Mouse (Mus musculus) c-Kit-positive CD71-positive TER-119-positive erythroid progenitor cells, embryonic 14.5 days (primary cell): ENCODE measurements around the gene Dgkh.

Experiments used
- DNase-seq: peaks from one replicate; pipeline ENCODE4 v3.0.0-alpha.2; 2013; ENCODE audit warnings: low spot score

Dgkh gene

DNA sequence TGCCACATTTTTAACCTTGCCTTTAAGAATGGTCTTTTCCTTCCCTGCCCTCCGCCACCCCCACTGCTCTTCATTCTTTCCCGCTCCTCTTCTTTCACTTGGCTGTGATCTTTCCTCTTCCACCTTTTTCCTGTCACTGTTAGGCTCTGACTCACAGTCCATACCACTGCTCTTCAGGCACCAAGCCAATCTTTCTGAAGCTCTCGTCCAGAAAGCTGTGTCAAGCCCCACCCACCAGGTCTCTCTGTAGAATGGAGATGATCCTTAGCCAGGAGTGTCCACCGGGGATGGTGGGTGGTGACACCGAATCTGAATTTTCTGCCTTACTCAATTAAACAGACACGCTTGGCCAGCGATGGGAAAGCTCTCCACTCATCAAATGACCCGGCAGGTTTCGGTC lies 58.0 kb downstream of the Dgkh start:
- DNase-seq = no peak

DNA sequence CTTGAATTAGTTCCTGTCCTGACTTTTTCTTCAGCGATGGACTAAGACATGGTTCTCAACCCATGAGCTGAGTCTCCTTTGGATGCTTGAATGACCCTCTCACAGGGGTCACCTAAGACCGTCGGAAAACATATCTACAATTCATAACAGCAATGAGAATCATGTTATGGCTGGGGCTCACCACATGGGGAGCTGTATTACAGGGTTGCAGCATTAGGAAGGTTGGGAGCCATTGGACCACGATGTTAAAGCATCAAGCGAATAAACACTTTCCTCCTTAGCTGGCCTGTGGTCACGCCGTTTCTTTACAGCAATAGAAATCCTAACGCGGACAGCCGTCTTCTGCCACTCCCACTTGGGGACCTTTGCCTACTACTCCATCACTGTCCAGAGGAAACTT lies 62.6 kb downstream of the Dgkh start:
- DNase-seq = no peak

DNA sequence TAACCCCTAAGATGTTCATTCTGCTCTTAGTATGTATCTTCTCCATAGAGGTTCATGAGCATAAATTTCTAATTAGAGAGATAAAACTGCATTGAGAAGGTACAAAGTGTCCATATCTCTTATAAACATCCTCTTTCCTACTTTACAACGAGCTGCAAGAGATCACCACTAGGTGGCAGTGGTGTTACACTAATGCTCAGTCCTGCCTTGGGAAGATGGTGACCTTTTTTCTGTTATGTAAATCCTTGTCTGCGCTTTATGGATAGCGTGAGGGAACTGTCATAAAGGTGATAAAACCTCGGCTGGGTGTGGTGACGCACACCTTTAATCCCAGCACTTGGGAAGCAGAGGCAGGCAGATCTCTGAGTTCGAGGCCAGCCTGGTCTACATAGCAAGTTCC lies 64.3 kb downstream of the Dgkh start:
- DNase-seq = peak; percentile 64

DNA sequence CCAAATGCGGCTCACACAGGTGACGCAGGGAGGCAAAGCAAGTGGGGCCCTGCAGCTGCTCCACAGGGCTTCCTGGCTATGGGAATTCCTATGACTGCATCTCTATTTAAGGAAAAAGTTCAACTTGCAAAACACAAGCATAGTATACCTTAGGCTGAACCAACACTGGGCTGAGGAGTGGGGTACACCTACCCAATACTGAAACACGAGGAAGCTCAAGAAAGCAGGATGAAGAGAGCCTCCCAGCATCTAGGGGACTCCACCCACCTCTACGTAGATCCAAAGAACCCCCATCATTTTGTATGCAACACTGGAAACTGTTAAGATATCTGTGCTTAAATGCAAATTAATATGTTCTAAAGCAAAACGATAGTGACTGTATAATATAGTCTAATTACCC lies 64.8 kb downstream of the Dgkh start:
- DNase-seq = no peak

DNA sequence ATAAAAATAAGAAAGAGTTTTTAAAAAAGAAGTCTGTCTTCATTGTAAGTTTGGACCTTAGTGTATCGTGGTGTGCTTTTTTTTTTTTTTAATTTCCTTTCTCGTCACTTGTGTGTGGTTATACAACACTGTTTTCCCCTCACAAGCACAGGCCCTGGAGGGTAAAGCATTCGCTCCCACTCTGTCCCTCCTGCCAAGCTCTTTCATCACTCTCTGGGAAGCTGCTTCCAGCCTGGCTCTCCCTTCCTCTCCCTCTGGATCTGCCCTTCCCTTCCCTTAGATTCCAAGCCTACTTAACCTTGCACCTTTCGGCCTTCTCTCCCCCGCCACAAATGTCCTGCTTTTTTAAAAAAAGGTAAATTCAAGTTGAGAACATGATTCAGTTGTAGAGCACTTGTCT lies 69.9 kb downstream of the Dgkh start:
- no peak for DNase-seq

DNA sequence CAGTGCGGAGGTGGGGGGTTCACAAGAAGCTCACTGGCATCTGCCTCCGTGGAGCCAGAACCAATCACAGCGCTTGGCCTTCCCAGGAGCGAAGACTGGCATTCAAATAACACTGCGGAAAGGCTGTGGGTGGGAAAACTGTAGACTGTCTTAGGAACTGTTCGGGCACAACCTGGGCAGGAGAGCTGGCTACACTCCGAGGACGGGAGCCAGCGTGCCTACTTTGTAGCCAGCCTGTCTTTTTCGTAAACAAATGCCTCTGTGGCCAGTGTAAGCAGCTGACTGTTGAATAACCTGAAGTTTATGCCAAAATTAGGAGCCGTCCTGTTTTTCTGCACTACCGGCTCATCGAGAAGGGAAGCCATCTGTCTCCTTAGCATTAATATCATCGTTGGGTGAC lies 71.1 kb downstream of the Dgkh start:
- DNase-seq = no peak

DNA sequence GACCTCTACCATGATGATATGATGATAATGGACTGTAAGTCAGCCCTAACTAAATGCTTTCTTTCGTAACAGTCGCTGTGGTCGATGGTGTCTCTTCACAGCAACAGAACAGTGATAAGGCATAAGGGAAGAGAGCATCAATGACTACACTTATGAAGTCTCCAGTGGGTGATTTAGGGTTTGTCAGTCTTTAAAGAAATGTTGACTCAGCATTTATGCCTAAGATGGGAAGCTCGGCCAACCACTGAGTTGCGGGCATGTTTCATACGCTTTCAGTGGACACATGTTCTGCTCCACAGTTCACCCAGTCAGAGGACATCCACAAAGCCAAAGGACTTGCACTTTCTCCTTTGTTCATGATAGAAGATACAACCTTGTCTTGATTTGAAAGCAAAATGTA lies 73.9 kb downstream of the Dgkh start:
- no peak for DNase-seq

DNA sequence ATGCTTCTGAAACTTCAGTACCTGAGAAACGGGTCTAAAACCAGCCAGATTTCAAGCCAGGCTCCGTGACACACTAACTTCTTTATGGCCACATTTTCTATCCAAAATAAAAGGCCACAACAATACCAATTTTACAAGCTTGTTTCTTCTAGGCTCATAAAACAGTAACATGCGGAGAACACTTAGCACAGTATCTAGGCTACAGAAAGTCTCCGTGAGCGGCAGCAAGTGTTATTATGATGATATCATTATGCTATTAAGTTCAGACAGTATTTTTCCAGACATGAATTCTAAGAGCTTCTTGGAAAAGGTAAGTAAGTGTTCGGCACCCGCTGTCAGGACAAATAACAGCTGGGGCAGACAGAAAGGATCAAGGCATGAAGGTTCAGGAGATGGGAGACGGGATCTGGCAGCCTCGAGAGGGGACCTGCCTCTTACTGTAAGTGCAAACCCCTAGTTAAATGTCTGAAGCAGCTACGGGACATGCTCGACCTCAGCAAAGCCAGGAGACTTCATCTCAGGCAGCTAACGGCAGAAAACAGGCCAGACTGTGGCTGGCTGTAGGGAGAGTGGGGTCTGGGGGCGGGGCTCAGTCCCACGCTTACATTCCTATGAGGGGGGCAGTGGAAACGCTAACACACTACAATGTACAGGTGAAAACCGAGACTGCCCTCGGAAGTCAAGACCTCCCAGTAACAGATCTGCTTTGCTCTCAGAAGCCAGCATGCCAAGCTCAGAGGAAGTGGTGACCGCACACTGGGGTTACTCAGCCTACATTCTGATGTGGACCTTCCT lies 75.5 kb downstream of the Dgkh start:
- no peak for DNase-seq

DNA sequence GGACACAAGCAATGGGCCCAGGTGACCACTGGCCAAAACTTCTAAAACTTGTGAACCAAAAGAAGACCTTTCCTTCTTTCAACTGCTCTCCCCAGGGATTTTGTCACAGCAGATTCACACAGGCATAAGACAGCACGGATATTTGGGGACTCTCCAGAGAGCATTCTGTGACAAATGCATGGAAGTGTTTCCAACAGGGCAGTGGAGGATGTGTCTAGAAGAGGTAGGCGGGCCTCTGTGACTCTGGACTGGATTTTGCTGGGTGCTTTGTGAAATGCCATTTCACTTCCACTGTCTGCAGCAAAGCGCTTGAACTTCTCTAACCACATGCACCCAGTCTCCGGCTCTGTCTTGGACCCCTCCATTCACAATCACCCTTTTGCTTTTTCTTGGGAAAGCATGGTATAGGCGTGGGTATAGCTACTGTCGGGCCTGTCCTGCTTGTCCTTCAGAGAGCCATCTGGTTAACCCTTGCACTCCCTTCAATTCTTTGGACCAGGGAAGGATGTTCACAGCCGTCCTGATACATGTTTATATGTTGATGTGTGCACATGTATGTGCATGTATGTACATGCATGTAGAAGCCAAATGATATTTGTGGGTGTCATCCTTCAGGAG lies 77.5 kb downstream of the Dgkh start:
- DNase-seq = no peak

DNA sequence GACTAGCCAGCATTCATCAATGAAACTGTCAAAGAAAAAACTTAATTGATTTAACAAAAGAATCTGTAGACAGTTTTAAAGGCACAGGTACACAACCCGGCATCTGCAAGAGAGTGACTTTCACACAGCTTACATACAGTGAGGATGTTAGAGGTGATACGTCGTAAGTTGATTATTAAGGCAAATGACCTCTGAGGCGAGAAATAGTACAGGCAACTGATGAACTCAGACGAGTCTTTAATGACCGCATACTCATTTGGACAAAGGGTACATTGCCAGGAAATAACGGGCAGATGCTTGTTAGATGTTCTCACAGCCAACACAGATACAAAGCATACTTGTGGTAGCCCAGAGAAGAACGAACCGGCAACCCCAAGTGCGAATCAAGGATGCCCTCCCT lies 78.4 kb downstream of the Dgkh start:
- DNase-seq = no peak

DNA sequence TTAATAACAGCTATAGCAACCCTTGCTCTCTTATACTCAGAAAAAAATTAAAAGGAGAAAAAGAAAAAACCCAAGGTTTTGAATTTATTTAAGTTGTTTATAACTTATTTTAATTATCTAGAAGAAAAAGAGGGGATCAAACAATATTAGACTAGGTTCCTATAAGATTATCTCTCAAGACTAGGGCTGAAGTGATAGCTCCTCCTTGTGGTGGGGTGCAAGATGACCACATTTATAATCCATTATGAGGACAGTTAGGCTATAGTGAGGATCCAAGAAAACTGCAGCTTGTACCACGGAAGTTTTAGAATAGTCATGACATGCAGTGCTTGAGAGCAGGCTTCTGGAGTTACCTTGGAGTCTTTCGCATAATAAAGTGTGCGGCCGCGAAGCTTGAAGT lies 79.2 kb downstream of the Dgkh start:
- DNase-seq = no peak

DNA sequence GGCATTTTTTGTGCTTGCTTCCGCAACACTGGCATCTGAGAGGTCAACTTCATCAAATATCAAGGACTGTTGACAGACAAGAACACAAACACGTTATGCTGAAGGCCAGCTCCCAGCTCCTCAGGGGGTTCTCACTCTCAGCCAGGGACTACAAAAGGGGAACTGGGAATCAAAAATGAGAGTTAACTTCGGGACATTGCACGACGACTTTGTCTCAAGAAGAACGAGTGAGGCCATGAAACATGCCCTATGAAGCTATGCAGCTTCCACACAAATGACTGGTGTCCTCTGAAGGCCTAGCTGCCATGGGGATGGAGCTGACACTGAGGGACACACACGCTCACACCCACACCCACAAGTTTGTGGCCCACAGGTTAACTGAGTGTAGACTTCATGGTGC lies 80.9 kb downstream of the Dgkh start:
- DNase-seq = no peak

DNA sequence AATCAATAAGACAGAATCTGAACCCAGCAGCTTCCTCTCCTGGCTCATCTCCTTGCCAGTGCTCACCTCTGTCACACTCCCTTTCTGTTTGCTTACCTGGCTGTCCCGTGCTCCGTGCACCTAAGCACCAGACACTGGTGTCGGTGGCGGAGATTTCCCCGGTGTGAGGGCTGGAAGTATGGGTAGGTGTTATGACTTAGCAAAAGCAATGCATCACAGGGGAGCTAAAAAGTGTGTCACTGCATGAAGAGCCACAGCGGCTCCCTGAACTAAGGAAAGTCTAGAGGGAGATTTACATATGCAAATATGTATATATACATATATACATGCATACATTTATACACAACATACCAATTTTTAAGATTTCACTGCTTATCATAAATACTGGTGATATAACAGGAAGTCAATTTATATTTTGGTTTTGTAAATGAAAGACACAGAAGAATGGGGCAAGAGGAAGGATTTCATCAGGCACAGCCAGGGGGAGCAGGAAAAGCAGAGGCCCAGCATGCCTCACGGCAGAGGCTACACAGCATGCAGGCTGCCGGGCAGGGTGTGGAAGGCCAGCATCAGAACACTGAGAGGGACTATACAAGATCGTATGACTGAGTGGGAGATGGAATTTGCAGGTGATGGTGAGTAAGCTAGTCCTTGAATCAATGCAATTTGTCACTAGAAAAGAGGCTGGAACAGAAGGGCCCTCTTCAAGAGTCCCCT lies 82.0 kb downstream of the Dgkh start:
- DNase-seq = no peak

DNA sequence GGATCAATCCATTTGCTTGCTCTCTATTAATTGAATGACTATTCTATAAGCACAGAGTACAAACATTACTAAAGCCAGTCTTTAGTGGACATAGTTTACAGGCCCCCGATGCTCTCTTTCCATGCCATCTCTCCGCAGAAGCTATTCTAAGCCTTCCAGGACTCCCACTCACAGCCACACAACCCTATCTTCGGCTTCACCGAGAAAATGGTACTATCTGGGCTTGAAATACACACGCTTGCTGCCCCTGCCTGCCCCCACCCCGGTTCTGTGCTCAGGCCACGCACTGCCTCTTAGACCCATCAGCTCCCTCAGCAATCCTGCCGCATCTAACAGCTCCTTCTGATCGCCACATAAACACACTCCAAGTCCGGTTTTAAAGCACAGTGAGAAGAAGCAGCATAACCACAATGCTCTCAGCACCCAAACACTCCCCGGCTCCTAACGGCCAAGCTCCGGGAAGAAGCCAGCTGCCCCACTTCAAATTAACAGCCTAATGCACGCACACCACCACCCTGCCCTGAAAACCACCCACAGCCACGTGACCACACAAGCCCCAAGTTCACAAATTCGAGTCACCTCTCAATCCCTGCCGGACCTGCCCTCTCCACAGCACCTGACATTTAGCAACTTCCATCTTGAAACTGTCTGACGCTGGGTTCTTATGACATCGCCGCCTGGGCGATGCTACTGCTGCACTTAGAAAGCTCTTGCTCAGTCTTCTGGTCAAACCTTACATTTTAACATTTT lies 82.9 kb downstream of the Dgkh start:
- no peak for DNase-seq

DNA sequence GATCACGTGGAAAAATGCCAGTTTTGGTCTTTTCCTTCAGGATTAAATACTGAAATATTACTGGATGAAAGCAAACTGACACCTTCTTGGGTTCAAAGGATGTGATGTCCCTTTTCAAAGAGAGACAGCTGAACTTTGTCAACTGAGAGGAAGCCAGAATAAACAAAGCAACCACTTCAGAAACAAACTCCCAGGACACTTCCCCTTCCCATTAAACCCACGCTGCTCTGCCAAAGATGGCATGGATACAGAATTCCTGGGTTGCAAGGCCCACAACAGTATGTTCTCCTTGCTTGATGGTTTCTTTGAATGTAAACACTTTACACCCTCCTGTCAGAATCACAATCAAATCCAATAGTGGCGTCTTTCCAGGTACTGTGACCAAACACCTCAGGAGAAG lies 87.0 kb downstream of the Dgkh start:
- no peak for DNase-seq

DNA sequence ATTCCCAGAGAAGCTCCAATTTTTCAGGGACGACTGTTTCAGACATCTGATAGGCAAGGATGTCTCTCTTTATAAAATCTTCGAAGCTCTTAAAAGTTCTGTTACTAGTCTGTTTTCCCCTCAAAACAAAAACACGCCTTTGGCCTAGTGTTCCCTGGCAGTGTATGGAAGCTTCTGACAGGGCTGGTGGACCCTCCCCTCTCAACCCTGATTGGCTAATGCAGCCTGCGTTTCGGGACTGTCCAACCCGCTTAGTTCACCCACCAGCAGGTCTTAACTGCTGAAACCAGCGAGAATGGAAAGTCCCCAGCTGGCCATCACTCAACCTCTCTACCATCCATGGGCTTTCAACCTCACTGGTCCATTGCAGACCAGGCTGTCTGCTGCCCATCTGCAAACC lies 91.3 kb downstream of the Dgkh start:
- no peak for DNase-seq

DNA sequence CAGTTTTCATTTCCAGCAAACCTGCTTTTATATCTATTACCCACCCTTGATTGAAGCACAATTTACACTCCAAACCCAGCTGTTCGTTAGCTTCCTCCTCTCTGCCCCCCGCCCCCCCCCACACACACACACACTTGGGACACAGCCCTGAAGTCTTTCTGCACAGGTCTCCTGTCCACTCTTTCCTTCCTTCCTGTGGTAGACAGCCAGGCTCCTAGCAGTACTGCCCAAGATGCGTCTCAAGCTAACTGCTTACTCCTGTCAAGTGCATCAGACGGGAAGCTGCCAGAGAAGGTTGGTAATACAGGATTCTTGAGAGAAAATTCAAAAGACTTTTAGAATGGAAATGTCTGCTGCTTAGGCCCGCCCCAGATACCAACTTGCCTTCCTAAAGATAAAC lies 92.9 kb downstream of the Dgkh start:
- DNase-seq = no peak

DNA sequence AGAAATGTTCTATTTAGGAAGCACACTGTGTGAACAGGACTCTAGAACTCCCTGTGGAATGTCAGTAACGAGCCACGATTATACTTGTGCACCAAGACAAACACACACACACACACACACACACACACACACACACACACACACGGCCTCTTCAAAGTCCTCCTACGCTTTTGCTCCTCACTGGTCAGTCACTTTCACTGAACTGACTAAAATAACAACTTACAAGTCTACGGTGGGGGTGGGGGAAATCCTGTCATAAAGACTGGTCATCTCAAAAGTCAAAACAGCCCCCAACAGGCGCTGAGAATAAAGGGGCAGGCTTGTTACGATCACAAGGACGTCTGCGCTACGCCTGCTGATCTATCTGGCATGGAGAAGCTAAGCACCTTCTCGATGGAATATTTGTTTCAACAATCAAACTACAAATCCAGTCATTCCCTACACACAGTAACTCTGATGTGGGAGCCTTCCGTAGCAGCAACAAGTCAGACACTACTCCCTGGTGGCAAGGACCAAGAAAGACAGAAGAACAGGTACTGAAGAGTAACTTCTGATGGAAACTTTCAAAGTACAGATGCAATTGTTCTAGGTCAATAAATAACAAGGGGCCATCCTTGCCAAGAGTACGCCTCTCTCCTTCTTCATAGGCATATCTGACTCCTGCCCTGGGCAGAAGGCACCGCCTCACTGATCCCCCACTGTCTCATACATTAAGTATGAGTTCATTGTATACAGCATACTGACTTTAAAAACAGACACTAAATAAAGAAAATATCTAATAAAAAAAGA lies 96.8 kb downstream of the Dgkh start:
- DNase-seq = no peak

DNA sequence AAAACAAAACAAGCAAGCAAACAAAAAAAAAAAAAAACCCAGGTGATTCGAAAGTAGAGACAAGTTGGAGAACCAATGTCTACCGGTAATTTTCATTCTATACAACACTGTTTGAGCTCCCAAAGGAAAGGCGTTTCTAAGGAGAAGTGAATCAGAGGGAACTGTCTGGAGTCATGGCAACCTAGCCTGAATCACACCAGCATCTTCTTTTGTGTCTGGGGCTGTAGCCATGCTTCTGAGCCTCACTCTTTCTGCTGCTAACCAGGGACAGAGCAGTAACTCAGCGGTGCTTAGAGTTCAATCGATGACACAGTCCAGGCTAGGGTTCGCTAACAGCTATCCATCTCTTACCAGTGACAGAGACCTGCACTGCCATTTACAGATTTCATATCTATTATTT lies 99.8 kb downstream of the Dgkh start:
- no peak for DNase-seq

DNA sequence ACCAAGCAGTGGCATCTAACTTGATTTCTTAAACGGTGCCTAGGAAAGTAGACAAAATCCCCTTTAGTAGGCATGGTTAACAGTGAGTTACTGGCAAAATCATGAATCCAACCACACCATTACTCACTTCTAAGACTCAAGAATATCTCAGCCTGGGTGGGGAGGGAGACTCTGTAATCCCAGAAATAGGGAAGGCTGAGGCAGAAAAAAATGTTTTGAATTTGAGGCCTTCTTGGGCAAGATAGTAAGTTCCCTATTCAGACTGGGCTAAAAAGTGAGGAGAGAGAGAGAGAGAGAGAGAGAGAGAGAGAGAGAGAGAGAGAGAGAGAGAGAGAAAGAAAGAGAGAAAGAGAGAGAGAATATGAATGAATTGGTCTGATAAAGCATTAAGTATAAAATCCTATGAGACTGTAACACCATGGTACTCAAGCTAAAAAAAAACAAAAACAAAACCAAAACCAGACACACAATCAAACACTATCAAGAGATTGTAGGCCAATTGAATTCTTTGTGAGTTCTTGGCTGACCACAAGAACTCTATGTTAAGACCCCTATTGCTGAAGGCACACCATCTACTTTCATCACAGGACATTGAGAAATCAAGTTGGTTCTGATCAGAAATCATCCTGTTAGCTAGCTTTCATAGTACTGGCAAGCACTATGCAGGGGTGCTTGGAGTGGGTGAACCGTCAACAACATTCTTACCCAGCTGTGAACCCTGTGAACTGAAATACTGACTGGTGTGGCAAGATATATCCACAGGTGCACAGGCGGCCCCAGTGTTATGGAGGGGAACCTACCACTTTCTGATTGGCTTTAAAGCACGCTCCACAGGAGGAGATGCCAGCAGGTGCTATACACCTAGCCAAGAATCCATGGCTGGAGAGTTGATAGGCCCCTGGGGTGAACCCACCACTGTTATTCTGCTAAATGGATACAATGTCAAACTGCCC lies 101.4 kb downstream of the Dgkh start:
- DNase-seq = no peak
